9 mouse cellular contexts compared by ENCODE assay signal in genomic region chr12:112449144-112449827, GRCm38 (mm10). TPM values are rescaled to one million over a fixed set of nuclear protein-coding genes. Genes with fewer than 3 reads are reported as not detected.
DNase-seq lines count a peak whose midpoint lies in the region; ATAC-seq and TF ChIP-seq lines count a peak whose summit lies in the region.
"Had no signal": no experiment of that assay in that cellular context is flagged by ENCODE, and none has a peak within 500 bp of the region (broad histone marks: within the 10 kb centered on the region; RNA-seq: fewer than 3 reads in every experiment).

No protein-coding gene starts in this region.

- no peaks in the 10 kb centered on the region for H3K27me3 ChIP-seq in kidney, embryonic 14.5 days (ENCODE audit: control insufficient read depth, insufficient read depth, low read length)
- no peaks in the 10 kb centered on the region for H3K27me3 ChIP-seq in embryonic facial prominence, embryonic 10.5 days (replicated peaks; ENCODE audit: low read depth, poor library complexity, severe bottlenecking)
- H3K27me3 ChIP-seq: neural tube, embryonic 12.5 days had no signal

- H3K9ac ChIP-seq in kidney, embryonic 14.5 days (ENCODE audit: low read depth, low read length): no peak overlapping the region
- H3K9ac ChIP-seq: neural tube, embryonic 12.5 days had no signal

- no peak for TF ChIP-seq POLR2A in olfactory bulb, adult 2 months (IDR thresholded peaks at IDR 0.05; ENCODE audit: insufficient read depth, low read depth, low read length)

- intact Hi-C loops in left cerebral cortex, postnatal 10 days (cut with DNase I): no loop called here

- no peak overlapping the region; the same call in 1 of the 2 replicates for H3K27ac ChIP-seq in kidney, embryonic 14.5 days (ENCODE audit: low read depth, low read length)
- H3K27ac ChIP-seq in embryonic facial prominence, embryonic 10.5 days (replicated peaks): peak overlapping the region; percentile 71
- H3K27ac ChIP-seq in olfactory bulb, adult 2 months (ENCODE audit: insufficient read depth, low read depth, low read length): peak overlapping the region; percentile 43; the same call in 1 of the 2 replicates
- H3K27ac ChIP-seq: neural tube, embryonic 12.5 days had no signal

- no peaks in the 10 kb centered on the region for H3K4me1 ChIP-seq in kidney, embryonic 14.5 days (ENCODE audit: control insufficient read depth, insufficient read depth, low read length)
- peaks cover 24% of the 10 kb centered on the region for H3K4me1 ChIP-seq in embryonic facial prominence, embryonic 10.5 days
- peaks cover 7% of the 10 kb centered on the region for H3K4me1 ChIP-seq in olfactory bulb, adult 2 months (ENCODE audit: control insufficient read depth, insufficient read depth, low read length)

- WGBS in kidney, embryonic 14.5 days: 53% methylated on average over 18 of the region's 18 CpGs
- WGBS in embryonic facial prominence, embryonic 10.5 days: 66% methylated on average over 18 of the region's 18 CpGs
- WGBS in olfactory bulb, adult 2 months: 54% methylated on average over 18 of the region's 18 CpGs

- no peak for DNase-seq in kidney, postnatal 36 days
- DNase-seq in embryonic facial prominence, embryonic 10.5 days (ENCODE audit: low spot score): no peak
- peak; percentile 62 to 80 for DNase-seq in layer of hippocampus, adult 8-10 months (ENCODE audit: low spot score in 2 of 2)
- DNase-seq in frontal cortex, postnatal 25 days (ENCODE audit: low spot score in 2 of 2): no peak
- no peak for DNase-seq in cerebellum, adult 9-10 months
- DNase-seq in left cerebral cortex, postnatal 10 days (ENCODE audit: extremely low spot score in 1 of 2, low spot score in 2 of 2): no peak

- H3K36me3 ChIP-seq in kidney, embryonic 14.5 days (ENCODE audit: control insufficient read depth, insufficient read depth, low read length): no peaks in the 10 kb centered on the region
- no peaks in the 10 kb centered on the region for H3K36me3 ChIP-seq in embryonic facial prominence, embryonic 10.5 days (replicated peaks)
- H3K36me3 ChIP-seq: neural tube, embryonic 12.5 days had no signal

- no peak overlapping the region for H3K4me3 ChIP-seq in kidney, embryonic 14.5 days (ENCODE audit: low read length)
- H3K4me3 ChIP-seq in embryonic facial prominence, embryonic 10.5 days: no peak overlapping the region
- H3K4me3 ChIP-seq in olfactory bulb, adult 2 months (ENCODE audit: insufficient read depth, low read depth, low read length): no peak overlapping the region
- H3K4me3 ChIP-seq: neural tube, embryonic 12.5 days had no signal

- H3K4me2 ChIP-seq in kidney, embryonic 14.5 days (replicated peaks; ENCODE audit: low read depth, low read length): no peak overlapping the region
- H3K4me2 ChIP-seq: neural tube, embryonic 12.5 days had no signal

- peak; percentile 56; the same call in 1 of the 2 replicates for ATAC-seq in kidney, embryonic 14.5 days (ENCODE audit: low FRiP score, low TSS enrichment)

- no peak for TF ChIP-seq CTCF in olfactory bulb, adult 2 months (IDR thresholded peaks at IDR 0.05; ENCODE audit: insufficient read depth, low read depth, low read length)

- H3K9me3 ChIP-seq in kidney, embryonic 14.5 days (ENCODE audit: control insufficient read depth, low read length): 0 out of 2 replicates have a peak, but pooled peaks cover 3% of the 10 kb centered on the region
- peaks cover 13% of the 10 kb centered on the region; the same call in 1 of the 2 replicates for H3K9me3 ChIP-seq in embryonic facial prominence, embryonic 10.5 days

RNA-seq across cellular contexts. Expression of gene A530016L24Rik, which starts 40.0 kb away (rescaled TPM):
- 0.08 and 0.40 TPM in 2 replicates for polyA plus RNA-seq in kidney, embryonic 14.5 days (2014; fragmentation: Nextera tagmentation; extraction: Ambion mirVana)
- not detected in 2 replicates for polyA plus RNA-seq in embryonic facial prominence, embryonic 10.5 days (2016; fragmentation: Nextera tagmentation; extraction: Ambion mirVana)
- under 1 TPM in 2 of 4 experiments, not detected in 2; 0.16 to 0.36 TPM for total RNA-seq in layer of hippocampus, adult 8-10 months (2022)
- not detected in 2 replicates for polyA plus RNA-seq in olfactory bulb, adult 2 months (2012; ENCODE audit: insufficient read depth, insufficient read length, low replicate concordance, missing spikeins)
- under 1 TPM; 0.53 to 0.62 TPM for total RNA-seq in left cerebral cortex, postnatal 10 days (2021)

Comparison
In these comparisons a context has a peak if more than half of its experiments do, and no peak if none do; other contexts are left out.
1. DNase-seq: peak in layer of hippocampus, adult 8-10 months (2 of 2); none in kidney, postnatal 36 days (0 of 2), embryonic facial prominence, embryonic 10.5 days (single experiment), frontal cortex, postnatal 25 days (0 of 2), cerebellum, adult 9-10 months (single experiment) and left cerebral cortex, postnatal 10 days (0 of 2).